Mouse (Mus musculus) mesoderm, embryonic 11.5 days (tissue): ENCODE measurements at regions not wholly inside any gene's neighbourhood (a gene's known extent, or its start where the extent isn't known, plus 50 kb on each side); places are given as distances from the start of the nearest gene placed in this dataset.

ENCODE experiments used
- DNase-seq: peaks from one replicate; pipeline ENCODE4 v3.0.0-alpha.2; 2012; ENCODE audit warnings: low read depth, low spot score

- DNase-seq: peak; percentile 12
Observed at GRCm38 (mm10) chr7:77632656-77633055, 1105.2 kb downstream of the Ntrk3 start.

DNA sequence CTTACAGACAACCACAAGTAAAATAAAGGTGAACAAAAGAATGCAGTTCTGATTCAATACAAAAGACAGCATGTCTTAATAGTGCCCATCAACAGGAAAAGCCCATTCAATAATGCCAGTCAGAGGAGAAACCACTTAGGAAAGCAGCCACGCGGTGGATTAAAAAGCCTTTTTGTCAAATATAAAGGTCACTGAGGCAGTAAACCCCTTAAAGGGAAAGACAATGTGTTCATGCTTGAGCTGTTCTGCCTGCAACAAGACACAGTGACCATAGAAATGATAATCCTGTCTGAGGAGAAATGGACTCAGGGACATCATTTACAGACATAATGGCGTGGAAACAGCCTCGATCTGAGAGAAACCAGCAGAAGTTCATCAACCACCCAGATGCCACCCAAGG is 1114.3 kb downstream of the Ntrk3 start:
- DNase-seq: peak; percentile 15

GRCm38 (mm10) chr7:77622934-77623333 is 1114.9 kb downstream of the Ntrk3 start:
- no peak for DNase-seq

DNA sequence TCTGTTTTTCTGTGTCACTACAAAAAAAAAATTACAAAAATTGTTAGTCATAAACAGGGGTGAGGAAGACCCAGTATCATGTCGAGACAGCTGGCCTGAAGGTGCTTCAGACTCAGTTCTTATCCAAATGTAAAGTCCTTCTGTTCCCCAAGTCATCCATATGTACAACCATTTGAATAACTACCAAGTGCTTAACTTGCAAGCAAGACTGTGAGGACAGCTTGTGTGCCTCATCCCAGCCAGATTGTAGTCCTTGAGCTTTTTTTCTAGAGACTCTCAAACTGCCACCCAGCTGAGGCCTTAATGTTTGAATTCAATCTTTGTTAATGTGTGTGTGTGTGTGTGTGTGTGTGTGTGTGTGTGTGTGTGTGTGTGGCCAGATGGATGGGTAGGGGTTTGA is 1164.9 kb downstream of the Ntrk3 start:
- no peak for DNase-seq

GRCm38 (mm10) chr7:77559095-77559494 is 1178.7 kb downstream of the Ntrk3 start:
- DNase-seq: no peak

DNA sequence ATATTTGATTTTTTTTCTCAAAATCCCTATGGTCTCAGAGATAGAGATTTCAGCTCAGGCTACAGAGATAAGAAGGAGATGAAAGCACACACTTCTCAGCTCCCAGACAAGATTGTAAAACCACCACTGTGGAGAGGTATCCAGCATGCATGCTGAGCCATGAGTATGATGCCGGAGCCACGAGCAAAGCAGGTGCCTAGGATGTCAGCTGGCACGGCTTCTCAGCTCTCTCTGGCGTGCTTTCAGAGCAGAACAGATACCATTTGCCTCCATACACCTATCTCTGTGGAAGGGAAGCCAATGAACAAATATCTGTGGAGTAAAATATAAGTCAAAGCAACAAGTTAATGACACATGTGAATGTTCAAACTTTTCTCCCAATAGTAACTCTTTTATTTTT is 1179.3 kb downstream of the Ntrk3 start:
- DNase-seq: no peak

DNA sequence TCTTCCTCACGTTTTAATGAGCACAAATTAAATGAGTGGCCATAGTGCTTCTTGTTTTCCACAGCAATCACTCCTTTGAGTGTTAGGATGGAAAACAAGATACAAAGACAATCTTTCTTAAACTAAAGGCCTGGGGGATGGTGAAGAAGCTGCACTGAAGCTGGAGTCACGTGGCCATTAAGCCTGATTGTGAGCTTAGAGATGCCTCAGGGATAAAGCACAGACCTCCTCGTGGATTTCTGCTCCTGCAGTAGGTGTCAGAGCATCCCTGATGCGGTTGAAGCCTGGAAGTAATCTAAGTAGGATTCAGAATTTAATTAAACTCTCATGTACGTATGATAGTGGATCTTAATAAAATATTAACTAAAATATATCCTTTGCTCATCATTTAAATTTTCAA is 1200.9 kb downstream of the Ntrk3 start:
- DNase-seq: no peak

DNA sequence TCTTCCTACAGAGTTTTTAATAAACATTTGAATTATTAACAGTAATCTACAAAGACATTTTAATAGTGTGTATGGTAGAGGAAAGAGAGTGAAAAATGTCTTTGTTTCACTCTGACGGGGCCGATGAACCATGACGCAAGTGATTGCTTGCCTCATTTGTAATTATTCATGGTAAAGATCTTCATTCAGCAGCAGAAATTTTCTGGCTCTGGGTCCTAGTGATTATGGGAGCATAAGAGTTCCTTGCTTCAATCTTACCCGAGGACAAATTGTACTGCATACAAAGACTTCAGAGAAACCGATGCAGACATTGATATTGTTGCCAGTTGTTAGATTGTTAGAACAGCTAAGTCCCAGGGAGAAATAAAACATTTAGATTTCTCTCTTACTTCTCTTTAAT is 1209.9 kb downstream of the Ntrk3 start:
- no peak for DNase-seq

GRCm38 (mm10) chr7:77509586-77509985 is 1228.2 kb downstream of the Ntrk3 start:
- no peak for DNase-seq

- DNase-seq: no peak
Observed at GRCm38 (mm10) chr7:77507606-77508005, 1230.2 kb downstream of the Ntrk3 start.

DNA sequence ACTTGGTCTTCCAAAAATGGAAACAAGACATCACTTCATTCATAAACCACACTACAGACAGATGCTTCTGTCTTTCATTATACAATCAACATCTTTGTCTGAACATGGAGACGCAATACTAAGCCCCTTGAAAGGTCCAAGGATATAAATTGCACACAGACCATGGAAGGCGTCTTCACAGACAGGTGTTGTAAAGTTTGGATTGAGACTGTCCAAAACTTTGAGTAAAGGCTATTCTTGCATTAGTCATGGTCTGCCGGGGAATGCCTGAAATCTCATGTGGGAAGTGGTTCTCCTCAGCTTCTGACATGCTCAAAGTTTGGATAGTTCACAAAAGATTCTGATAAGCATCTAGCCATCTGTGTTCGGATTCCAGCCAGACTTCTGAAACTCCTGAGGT is 1235.2 kb downstream of the Ntrk3 start:
- no peak for DNase-seq

GRCm38 (mm10) chr7:77495066-77495465 is 1242.7 kb downstream of the Ntrk3 start:
- peak; percentile 6 for DNase-seq

DNA sequence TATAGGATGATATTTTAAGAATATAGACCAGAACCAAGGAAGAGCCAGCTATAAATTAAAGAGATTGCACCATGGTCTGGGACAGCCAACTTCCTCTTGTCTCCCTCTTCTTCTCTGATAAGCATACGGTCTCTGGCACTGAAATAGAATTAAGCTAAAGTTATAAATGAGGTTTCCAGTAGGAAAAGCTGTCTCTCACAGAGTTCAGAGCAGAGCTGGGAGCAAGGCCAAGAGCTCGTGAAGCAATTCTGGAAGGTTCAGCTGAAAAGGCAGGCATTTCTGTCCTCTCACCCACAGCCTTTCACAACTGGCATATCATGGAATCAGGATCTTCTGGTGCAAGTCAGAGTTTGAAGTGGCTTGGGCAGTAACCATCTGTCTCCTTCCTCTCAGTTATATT is 1247.8 kb downstream of the Agbl1 start:
- no peak for DNase-seq

GRCm38 (mm10) chr7:77446052-77446367 is 1216.3 kb downstream of the Agbl1 start:
- no peak for DNase-seq

GRCm38 (mm10) chr7:77445352-77446051 is 1215.8 kb downstream of the Agbl1 start:
- peak; percentile 6 for DNase-seq

GRCm38 (mm10) chr7:77441622-77442021 is 1211.9 kb downstream of the Agbl1 start:
- peak; percentile 2 for DNase-seq

GRCm38 (mm10) chr7:77413606-77414005 is 1183.9 kb downstream of the Agbl1 start:
- DNase-seq: no peak
